Mouse (Mus musculus) MEL (cell line): ENCODE results near the gene Eci1.

Experiments
- CTCF ChIP-seq, 3 experiments: IDR thresholded peaks in 2 of 3; conservative IDR thresholded peaks in 1 of 3; 2 replicates each; pipeline ENCODE4 v1.5.1; 2011 to 2012; ENCODE audit warnings: low read length in 3 of 3, low read depth in 2 of 3, mild to moderate bottlenecking in 2 of 3, improper control_type of control experiment in 1 of 3, inconsistent platforms in 1 of 3, mixed read lengths in 1 of 3, moderate library complexity in 1 of 3; ENCODE audit not compliant: control insufficient read depth in 1 of 3, insufficient read depth in 1 of 3, poor library complexity in 1 of 3, severe bottlenecking in 1 of 3
- EP300 ChIP-seq, 2 experiments: IDR thresholded peaks; 2 replicates each; pipeline ENCODE4 v1.6.1; 2011; ENCODE audit warnings: improper control_type of control experiment in 2 of 2, low read length in 2 of 2, low read depth in 1 of 2, mild to moderate bottlenecking in 1 of 2
- GATA1 ChIP-seq: IDR thresholded peaks from 2 replicates; pipeline ENCODE4 v1.6.1; 2011; ENCODE audit warnings: low read depth, low read length, improper control_type of control experiment
- HCFC1 ChIP-seq: IDR thresholded peaks from 2 replicates; pipeline ENCODE4 v1.6.1; 2012; ENCODE audit warnings: low read depth, mild to moderate bottlenecking, inconsistent platforms, low read length, improper control_type of control experiment, moderate library complexity
- JUND ChIP-seq: IDR thresholded peaks from 2 replicates; pipeline ENCODE4 v1.6.1; 2011; ENCODE audit warnings: low read depth, mild to moderate bottlenecking, improper control_type of control experiment, low read length
- KAT2A ChIP-seq: conservative IDR thresholded peaks from 2 replicates; pipeline ENCODE4 v1.6.1; 2012; ENCODE audit warnings: low read depth, low read length, improper control_type of control experiment, inconsistent platforms
- POLR2A ChIP-seq, 2 experiments: IDR thresholded peaks; 2 replicates each; pipeline ENCODE4 v1.6.1; 2011 to 2012; ENCODE audit warnings: low read length in 2 of 2, mild to moderate bottlenecking in 2 of 2, control low read depth in 1 of 2, improper control_type of control experiment in 1 of 2, low read depth in 1 of 2, moderate library complexity in 1 of 2; ENCODE audit not compliant: control insufficient read depth in 1 of 2, insufficient read depth in 1 of 2, poor library complexity in 1 of 2
- RAD21 ChIP-seq: IDR thresholded peaks from 2 replicates; pipeline ENCODE4 v1.6.1; 2011; ENCODE audit warnings: mild to moderate bottlenecking, low read depth, low read length, improper control_type of control experiment
- SMC3 ChIP-seq: IDR thresholded peaks from 2 replicates; pipeline ENCODE4 v1.6.1; 2011; ENCODE audit warnings: low read depth, low read length, improper control_type of control experiment
- ZC3H11A ChIP-seq: IDR thresholded peaks from 2 replicates; pipeline ENCODE4 v1.6.1; 2012; ENCODE audit warnings: low read depth, mild to moderate bottlenecking, inconsistent platforms, low read length, improper control_type of control experiment
- ZMIZ1 ChIP-seq: IDR thresholded peaks from 2 replicates; pipeline ENCODE4 v1.6.1; 2012; ENCODE audit warnings: low read depth, mild to moderate bottlenecking, inconsistent platforms, low read length, improper control_type of control experiment, moderate library complexity
- ZNF384 ChIP-seq: IDR thresholded peaks from 2 replicates; pipeline ENCODE4 v1.6.1; 2012; ENCODE audit warnings: low read depth, mild to moderate bottlenecking, inconsistent platforms, low read length, improper control_type of control experiment

GRCm38 (mm10) chr17:24423114-24423513 lies 3.3 kb upstream of the Eci1 start:
- TF ChIP-seq ZMIZ1, result no peak
- TF ChIP-seq ZC3H11A, result no peak
- no peak for TF ChIP-seq GATA1
- TF ChIP-seq HCFC1, result no peak
- no peak for TF ChIP-seq CTCF (IDR thresholded peaks at IDR 0.05 in 2 of 3, conservative IDR thresholded peaks at IDR 0.05 in 1 of 3; ENCODE audit: control insufficient read depth in 1 of 3, insufficient read depth in 1 of 3, low read depth in 2 of 3, low read length in 3 of 3, poor library complexity in 1 of 3, severe bottlenecking in 1 of 3)
- TF ChIP-seq JUND, result no peak
- no peak for TF ChIP-seq RAD21
- TF ChIP-seq KAT2A, result no peak
- TF ChIP-seq SMC3, result no peak
- no peak for TF ChIP-seq ZNF384
- TF ChIP-seq EP300 (IDR thresholded peaks at IDR 0.05; ENCODE audit: low read depth in 1 of 2, low read length in 2 of 2), result no peak
- no peak for TF ChIP-seq POLR2A (IDR thresholded peaks at IDR 0.05; ENCODE audit: control insufficient read depth in 1 of 2, insufficient read depth in 1 of 2, low read depth in 1 of 2, low read length in 2 of 2, poor library complexity in 1 of 2)
